Mouse (Mus musculus) mature B cell (primary cell): ENCODE data around the gene Olfr10.
"Not testable (repeated sequence)": the region's sequence is repeated elsewhere in the genome, so short reads cannot be mapped to it uniquely, and the experiment has no call there.

Source experiments
- in situ Hi-C: fragments of 300-500 bp; cut with MboI; formaldehyde crosslinking; loops from 2 replicates; pipeline ENCODE4 v1.14.3; 2019

Gene Olfr10

GRCm38 (mm10) chr11:49304441-49304840 lies at the start of gene Olfr10:
TSS of gene Olfr10 (plus strand) at chr11:49304741.
- in situ Hi-C loops: no loop called here

- in situ Hi-C loops: no loop called here
These were observed 45.2 kb upstream of the Olfr10 start for GRCm38 (mm10) chr11:49259296-49259695.

GRCm38 (mm10) chr11:49259829-49260228 lies 44.7 kb upstream of the Olfr10 start:
- in situ Hi-C loops: no loop called here

- in situ Hi-C loops: no loop called here
These were observed 43.8 kb upstream of the Olfr10 start for GRCm38 (mm10) chr11:49260598-49261312.

- in situ Hi-C loops: no loop called here
These were observed 43.2 kb upstream of the Olfr10 start for GRCm38 (mm10) chr11:49261313-49261855.

- in situ Hi-C loops: no loop called here
These were observed 42.3 kb upstream of the Olfr10 start for GRCm38 (mm10) chr11:49262286-49262685.

GRCm38 (mm10) chr11:49263149-49263548 lies 41.4 kb upstream of the Olfr10 start:
- in situ Hi-C loops: no loop called here

- in situ Hi-C loops: no loop called here
These were observed 40.5 kb upstream of the Olfr10 start for GRCm38 (mm10) chr11:49264081-49264480.

- in situ Hi-C loops: no loop called here
These were observed 39.9 kb upstream of the Olfr10 start for GRCm38 (mm10) chr11:49264622-49265021.

- in situ Hi-C loops: no loop called here
These were observed 39.4 kb upstream of the Olfr10 start for GRCm38 (mm10) chr11:49265101-49265500.

- in situ Hi-C loops: no loop called here
These were observed 37.9 kb upstream of the Olfr10 start for GRCm38 (mm10) chr11:49266671-49267070.

GRCm38 (mm10) chr11:49267316-49267715 lies 37.2 kb upstream of the Olfr10 start:
- in situ Hi-C loops: no loop called here

GRCm38 (mm10) chr11:49267970-49268579 lies 36.5 kb upstream of the Olfr10 start:
- in situ Hi-C loops: no loop called here

GRCm38 (mm10) chr11:49269761-49270160 lies 34.8 kb upstream of the Olfr10 start:
- in situ Hi-C loops: no loop called here

GRCm38 (mm10) chr11:49270368-49270767 lies 34.2 kb upstream of the Olfr10 start:
- in situ Hi-C loops: no loop called here

GRCm38 (mm10) chr11:49271334-49271733 lies 33.2 kb upstream of the Olfr10 start:
- in situ Hi-C loops: no loop called here

- in situ Hi-C loops: no loop called here
These were observed 30.6 kb upstream of the Olfr10 start for GRCm38 (mm10) chr11:49273834-49274519.

- in situ Hi-C loops: no loop called here
These were observed 26.3 kb upstream of the Olfr10 start, which contains the start of gene Olfr1393 for GRCm38 (mm10) chr11:49278222-49278621. TSS of gene Olfr1393 (plus strand) at chr11:49278304.

GRCm38 (mm10) chr11:49284982-49285381 lies 19.6 kb upstream of the Olfr10 start, which contains the start of gene Olfr1392:
TSS of gene Olfr1392 (plus strand) at chr11:49285282.
- in situ Hi-C loops: not testable (repeated sequence)

- in situ Hi-C loops: no loop called here
These were observed 17.3 kb upstream of the Olfr10 start for GRCm38 (mm10) chr11:49287251-49287650.

GRCm38 (mm10) chr11:49292777-49293176 lies 11.8 kb upstream of the Olfr10 start:
- in situ Hi-C loops: no loop called here

GRCm38 (mm10) chr11:49308547-49308946 lies 4.0 kb downstream of the Olfr10 start:
- in situ Hi-C loops: not testable (repeated sequence)
